ENCODE assay signal across 26 mouse cellular contexts in the genomic region with DNA sequence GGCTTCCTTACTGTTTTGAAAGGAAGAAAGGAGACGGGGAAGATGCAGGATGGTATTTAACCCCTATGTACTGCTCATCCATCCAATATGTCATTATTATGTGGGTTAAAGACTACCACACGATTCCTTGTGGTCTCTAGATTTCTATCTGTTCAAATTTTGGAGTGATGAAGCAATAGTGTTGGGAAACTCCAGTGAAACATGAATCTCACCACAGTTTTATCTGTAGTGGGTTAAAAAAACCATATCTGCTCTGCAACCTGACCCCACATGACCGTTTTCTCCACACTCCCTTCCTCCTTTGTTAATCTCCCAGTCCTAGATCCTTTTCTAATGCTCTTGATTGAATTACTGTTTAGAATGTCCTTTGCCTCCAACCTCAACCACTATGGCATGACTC.
DNase-seq lines count a peak whose midpoint lies in the region; ATAC-seq and TF ChIP-seq lines count a peak whose summit lies in the region.
"Had no signal": no experiment of that assay in that cellular context is flagged by ENCODE, and none has a peak within 500 bp of the region (broad histone marks: within the 10 kb centered on the region; RNA-seq: fewer than 3 reads in every experiment).

No protein-coding gene starts in this region.

- H3K27me3 ChIP-seq in midbrain, embryonic 13.5 days = no peaks in the 10 kb centered on the region
- no peaks in the 10 kb centered on the region for H3K27me3 ChIP-seq in midbrain, embryonic 10.5 days (ENCODE audit: low read depth, poor library complexity, severe bottlenecking)
- no peaks in the 10 kb centered on the region for H3K27me3 ChIP-seq in myocyte (ENCODE audit: control insufficient read depth, insufficient read depth, insufficient read length)
- no peaks in the 10 kb centered on the region for H3K27me3 ChIP-seq in heart, embryonic 11.5 days (ENCODE audit: control insufficient read depth, insufficient read depth, low read length)
- H3K27me3 ChIP-seq: embryonic facial prominence, embryonic 13.5 days; forebrain, embryonic 12.5 days; forebrain, embryonic 15.5 days; heart, embryonic 13.5 days; hindbrain, embryonic 15.5 days; intestine, embryonic 15.5 days; Patski had no signal

- H3K4me2 ChIP-seq in midbrain, embryonic 13.5 days (replicated peaks) = no peak overlapping the region
- H3K4me2 ChIP-seq in myocyte (ENCODE audit: low read depth) = no peak overlapping the region
- no peak overlapping the region for H3K4me2 ChIP-seq in heart, embryonic 11.5 days
- H3K4me2 ChIP-seq: embryonic facial prominence, embryonic 13.5 days; forebrain, embryonic 12.5 days; forebrain, embryonic 15.5 days; heart, embryonic 13.5 days; hindbrain, embryonic 15.5 days; intestine, embryonic 15.5 days had no signal

- 0 out of 2 replicates have a peak overlapping the region, but pooled peaks have one; percentile 30 for H3K27ac ChIP-seq in midbrain, embryonic 13.5 days
- H3K27ac ChIP-seq in midbrain, embryonic 10.5 days (replicated peaks) = no peak overlapping the region
- no peak overlapping the region for H3K27ac ChIP-seq in heart, embryonic 11.5 days (ENCODE audit: low read depth, low read length)
- H3K27ac ChIP-seq: embryonic facial prominence, embryonic 10.5 days; embryonic facial prominence, embryonic 13.5 days; forebrain, embryonic 12.5 days; forebrain, embryonic 15.5 days; heart, embryonic 13.5 days; hindbrain, embryonic 15.5 days; intestine, embryonic 15.5 days had no signal

- ATAC-seq in midbrain, embryonic 13.5 days = no peak
- 0 out of 2 replicates have a peak, but pooled peaks have one; percentile 11 for ATAC-seq in common myeloid progenitor, adult 5-6 weeks (replicated peaks; ENCODE audit: low read depth, poor library complexity, severe bottlenecking)
- no peak for ATAC-seq in heart, embryonic 11.5 days (replicated peaks; ENCODE audit: insufficient number of reproducible peaks, low FRiP score, low TSS enrichment)
- ATAC-seq: forebrain, embryonic 15.5 days; intestine, embryonic 15.5 days; Patski had no signal

- WGBS in midbrain, embryonic 13.5 days = 80% methylated on average over 3 of the region's 3 CpGs
- WGBS in midbrain, embryonic 10.5 days = 78% methylated on average over 3 of the region's 3 CpGs
- 70% methylated on average over 3 of the region's 3 CpGs for WGBS in heart, embryonic 11.5 days (ENCODE audit: insufficient replicate concordance)

- no peak for TF ChIP-seq POLR2A in myocyte (IDR thresholded peaks at IDR 0.05; ENCODE audit: insufficient read length, low read depth)

- no peak for DNase-seq in midbrain, embryonic 10.5 days (ENCODE audit: low spot score)
- DNase-seq in kidney, postnatal 25 days = no peak
- DNase-seq: adrenal gland, postnatal 10 days; adrenal gland, postnatal 36 days; cerebellum, adult 18-20 months; cerebellum, adult 9-10 months; cerebellum, postnatal 14 days; embryo, embryonic 11 days; gastrocnemius, postnatal 25 days; heart, adult 11 months; heart, postnatal 14 days; heart, postnatal 4 days; kidney, adult 11 months had no signal

- no peak overlapping the region for H3ac ChIP-seq in myocyte (ENCODE audit: control insufficient read depth, insufficient read length)

- 0 out of 2 replicates have a peak, but pooled peaks cover 6% of the 10 kb centered on the region for H3K36me3 ChIP-seq in midbrain, embryonic 13.5 days
- peaks cover 29% of the 10 kb centered on the region for H3K36me3 ChIP-seq in midbrain, embryonic 10.5 days
- H3K36me3 ChIP-seq in myocyte (ENCODE audit: control insufficient read depth, insufficient read depth) = peaks cover 40% of the 10 kb centered on the region
- H3K36me3 ChIP-seq in heart, embryonic 11.5 days (ENCODE audit: control insufficient read depth, insufficient read depth, low read length) = no peaks in the 10 kb centered on the region
- H3K36me3 ChIP-seq: forebrain, embryonic 15.5 days; hindbrain, embryonic 15.5 days; intestine, embryonic 15.5 days had no signal

- H3K4me3 ChIP-seq in midbrain, embryonic 13.5 days (replicated peaks) = no peak overlapping the region
- H3K4me3 ChIP-seq in midbrain, embryonic 10.5 days = no peak overlapping the region
- no peak overlapping the region for H3K4me3 ChIP-seq in myocyte
- no peak overlapping the region for H3K4me3 ChIP-seq in heart, embryonic 11.5 days (ENCODE audit: low read depth, low read length)
- H3K4me3 ChIP-seq: embryonic facial prominence, embryonic 10.5 days; embryonic facial prominence, embryonic 13.5 days; erythroblast, embryonic 14.5 days; forebrain, embryonic 12.5 days; forebrain, embryonic 15.5 days; heart, embryonic 13.5 days; hindbrain, embryonic 15.5 days; intestine, embryonic 15.5 days had no signal

- no peaks in the 10 kb centered on the region for H3K9me3 ChIP-seq in midbrain, embryonic 13.5 days
- H3K9me3 ChIP-seq in midbrain, embryonic 10.5 days (replicated peaks) = no peaks in the 10 kb centered on the region
- H3K9me3 ChIP-seq in heart, embryonic 11.5 days (replicated peaks; ENCODE audit: control insufficient read depth, low read length) = no peaks in the 10 kb centered on the region
- H3K9me3 ChIP-seq: embryonic facial prominence, embryonic 10.5 days; embryonic facial prominence, embryonic 13.5 days; forebrain, embryonic 12.5 days; forebrain, embryonic 15.5 days; heart, embryonic 13.5 days; hindbrain, embryonic 15.5 days; intestine, embryonic 15.5 days had no signal

- H3K9ac ChIP-seq in midbrain, embryonic 13.5 days (replicated peaks) = no peak overlapping the region
- no peak overlapping the region for H3K9ac ChIP-seq in heart, embryonic 11.5 days (ENCODE audit: low read depth, low read length)
- H3K9ac ChIP-seq: embryonic facial prominence, embryonic 13.5 days; forebrain, embryonic 12.5 days; forebrain, embryonic 15.5 days; heart, embryonic 13.5 days; hindbrain, embryonic 15.5 days; intestine, embryonic 15.5 days had no signal

- no peaks in the 10 kb centered on the region for H3K4me1 ChIP-seq in midbrain, embryonic 13.5 days (replicated peaks)
- no peaks in the 10 kb centered on the region for H3K4me1 ChIP-seq in midbrain, embryonic 10.5 days
- 0 out of 2 replicates have a peak, but pooled peaks cover 3% of the 10 kb centered on the region for H3K4me1 ChIP-seq in heart, embryonic 11.5 days (ENCODE audit: control insufficient read depth, insufficient read depth, low read length)
- H3K4me1 ChIP-seq: embryonic facial prominence, embryonic 10.5 days; forebrain, embryonic 12.5 days; forebrain, embryonic 15.5 days; hindbrain, embryonic 15.5 days; intestine, embryonic 15.5 days had no signal

- H3K79me2 ChIP-seq in myocyte (ENCODE audit: control insufficient read depth, insufficient read depth) = no peaks in the 10 kb centered on the region

TF ChIP-seq in myocyte, 11 proteins besides CTCF, POLR2A, EP300 and RAD21:
- TF ChIP-seq CEBPB (IDR thresholded peaks at IDR 0.05; ENCODE audit: insufficient read depth, poor library complexity, severe bottlenecking) (peak; percentile 57), USF1 (IDR thresholded peaks at IDR 0.05; ENCODE audit: low read depth) (no peak)
